Mouse (Mus musculus): ENCODE results near the gene Cyp3a13.

- TF ChIP-seq CTCF (IDR thresholded peaks at IDR 0.05; ENCODE audit: insufficient read depth, low read depth, low read length) (no peak), POLR2A (IDR thresholded peaks at IDR 0.05; ENCODE audit: insufficient read depth, low read depth, low read length) (no peak)
Observed at GRCm38 (mm10) chr5:137875054-137875453, 46.4 kb downstream of the Cyp3a13 start.

All from olfactory bulb, adult 2 months (tissue).